Mouse (Mus musculus): Measurements from ENCODE around the gene Nt5c3b. TPM values are rescaled to one million over a fixed set of nuclear protein-coding genes. Genes with fewer than 3 reads are reported as not detected.

The Nt5c3b gene
- total and polyA plus RNA-seq, 2 experiments from 2014 or later = 59.2 to 108 TPM

DNA sequence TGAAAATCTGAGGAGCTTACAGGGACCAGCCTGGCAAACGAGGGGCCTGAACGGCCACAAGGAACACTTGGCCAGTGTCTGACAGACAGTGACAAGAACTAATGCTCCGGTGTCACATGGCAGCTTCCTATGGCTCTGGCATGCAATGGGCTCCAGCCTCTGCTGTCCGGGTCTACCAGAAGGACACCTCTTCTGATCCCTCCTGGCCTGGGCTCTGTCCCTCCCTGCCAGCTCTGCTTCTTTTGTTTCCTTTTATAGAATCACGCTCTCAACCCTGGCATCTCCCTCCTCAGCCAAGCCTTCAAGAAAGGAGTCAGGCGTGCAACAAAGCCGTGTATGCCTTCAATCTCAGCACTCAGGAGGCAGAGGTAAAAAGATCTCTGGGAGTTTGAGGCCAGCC, 11.6 kb downstream of the Nt5c3b start:
- no peak for TF ChIP-seq CTCF (IDR thresholded peaks at IDR 0.05; ENCODE audit: low read depth)
- H3K27ac ChIP-seq = no peak overlapping the region

DNA sequence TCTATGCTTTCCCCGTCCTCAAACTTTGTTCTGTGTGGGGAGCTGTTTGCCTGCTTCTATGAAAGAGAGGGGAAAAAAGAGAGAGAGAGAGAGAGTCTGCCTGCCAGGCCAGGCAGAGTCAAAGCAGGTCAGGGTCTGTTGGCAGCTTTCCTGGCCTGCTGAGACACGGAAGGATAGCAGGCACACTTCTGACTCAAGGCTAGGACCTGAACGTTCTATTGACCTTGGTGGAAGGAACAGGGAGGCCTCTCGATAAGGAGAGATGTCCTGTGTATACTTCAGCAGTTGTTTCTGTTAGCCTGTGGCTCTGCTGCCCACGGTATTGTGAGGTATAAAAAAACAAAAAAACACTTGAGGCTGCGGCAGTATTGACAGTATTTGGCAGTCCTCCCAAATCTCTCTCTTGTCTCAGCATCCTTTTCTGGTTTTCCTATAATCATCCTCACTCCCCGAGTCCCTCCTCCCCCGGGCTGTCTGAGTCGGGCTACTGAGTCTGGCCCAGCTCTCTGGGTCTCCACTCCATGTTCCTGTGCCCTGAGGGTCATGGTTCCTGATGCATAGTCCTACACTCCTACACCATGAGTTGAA, 12.9 kb downstream of the Nt5c3b start:
- Histone ChIP-seq H3K4me1 (ENCODE audit: insufficient read depth, low read length) (no peaks in the 10 kb centered on the region; the same call in 1 of the 2 replicates), H3K36me3 (ENCODE audit: insufficient read depth, low read length) (no peaks in the 10 kb centered on the region), H3K4me3 (ENCODE audit: low read length) (no peak overlapping the region), H3K9ac (replicated peaks; ENCODE audit: low read length) (no peak overlapping the region), H3K27ac (peak overlapping the region; percentile 33; the same call in 1 of the 2 replicates), H3K9me3 (ENCODE audit: low read length) (no peaks in the 10 kb centered on the region), H3K4me2 (ENCODE audit: low read depth, low read length) (no peak overlapping the region), H3K27me3 (ENCODE audit: insufficient read depth, low read length) (no peaks in the 10 kb centered on the region)
- DNase-seq (ENCODE audit: low spot score) (peak; percentile 51), ATAC-seq (no peak)
- no peak for TF ChIP-seq CTCF (IDR thresholded peaks at IDR 0.05; ENCODE audit: low read depth)
- 32% methylated on average over 9 of the region's 9 CpGs for WGBS

More for the DNA sequence above, 11.6 kb downstream of the Nt5c3b start:
- H3K4me2 ChIP-seq (ENCODE audit: low read depth, low read length) = no peak overlapping the region
- H3K4me3 ChIP-seq (ENCODE audit: low read length) = no peak overlapping the region
- WGBS = 72% methylated on average over 7 of the region's 7 CpGs
- DNase-seq (ENCODE audit: low spot score) = no peak
- no peaks in the 10 kb centered on the region for H3K36me3 ChIP-seq (ENCODE audit: insufficient read depth, low read length)
- no peak for ATAC-seq
- no peaks in the 10 kb centered on the region; the same call in 1 of the 2 replicates for H3K4me1 ChIP-seq (ENCODE audit: insufficient read depth, low read length)
- H3K9ac ChIP-seq (replicated peaks; ENCODE audit: low read length) = no peak overlapping the region
- H3K9me3 ChIP-seq (ENCODE audit: low read length) = no peaks in the 10 kb centered on the region
- H3K27me3 ChIP-seq (ENCODE audit: insufficient read depth, low read length) = no peaks in the 10 kb centered on the region

DNA sequence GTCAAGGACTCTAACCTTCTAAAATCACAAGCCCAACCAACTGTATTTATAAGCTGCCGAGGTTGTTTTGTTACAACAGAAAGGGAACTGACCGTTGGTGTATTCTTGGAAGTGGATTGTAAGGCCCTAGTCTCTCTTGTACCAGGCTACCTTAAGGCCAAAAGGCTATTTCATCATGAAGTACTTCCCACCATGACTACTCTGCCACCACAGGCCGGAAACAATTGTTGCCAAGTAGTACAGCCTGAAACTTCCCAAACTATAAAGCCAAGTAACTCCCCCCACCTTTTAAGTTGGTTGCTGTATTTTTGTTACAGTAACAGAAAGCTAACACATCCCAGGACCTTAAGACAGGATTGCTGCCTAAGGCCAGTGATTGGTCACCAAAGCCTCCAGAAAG, 14.8 kb downstream of the Nt5c3b start:
- ATAC-seq = no peak
- H3K9ac ChIP-seq (replicated peaks; ENCODE audit: low read length) = no peak overlapping the region
- H3K36me3 ChIP-seq (ENCODE audit: insufficient read depth, low read length) = no peaks in the 10 kb centered on the region
- no peaks in the 10 kb centered on the region for H3K27me3 ChIP-seq (ENCODE audit: insufficient read depth, low read length)
- H3K4me2 ChIP-seq (ENCODE audit: low read depth, low read length) = no peak overlapping the region
- no peaks in the 10 kb centered on the region for H3K9me3 ChIP-seq (ENCODE audit: low read length)
- no peak overlapping the region for H3K27ac ChIP-seq
- 76% methylated on average over 3 of the region's 3 CpGs for WGBS
- TF ChIP-seq CTCF (IDR thresholded peaks at IDR 0.05; ENCODE audit: low read depth) = no peak
- H3K4me3 ChIP-seq (ENCODE audit: low read length) = no peak overlapping the region
- no peak for DNase-seq (ENCODE audit: low spot score)
- H3K4me1 ChIP-seq (ENCODE audit: insufficient read depth, low read length) = no peaks in the 10 kb centered on the region; the same call in 1 of the 2 replicates

- no peak overlapping the region for H3K4me2 ChIP-seq (ENCODE audit: low read depth, low read length)
- DNase-seq (ENCODE audit: low spot score) = peak; percentile 72
- no peaks in the 10 kb centered on the region for H3K27me3 ChIP-seq (ENCODE audit: insufficient read depth, low read length)
- peak; percentile 74 for TF ChIP-seq CTCF (IDR thresholded peaks at IDR 0.05; ENCODE audit: low read depth)
- no peaks in the 10 kb centered on the region; the same call in 1 of the 2 replicates for H3K4me1 ChIP-seq (ENCODE audit: insufficient read depth, low read length)
- H3K9ac ChIP-seq (replicated peaks; ENCODE audit: low read length) = no peak overlapping the region
- H3K27ac ChIP-seq = no peak overlapping the region
- ATAC-seq = peak; percentile 48; the same call in 1 of the 2 replicates
- WGBS = 32% methylated on average over 7 of the region's 7 CpGs
- H3K4me3 ChIP-seq (ENCODE audit: low read length) = no peak overlapping the region
- no peaks in the 10 kb centered on the region for H3K36me3 ChIP-seq (ENCODE audit: insufficient read depth, low read length)
- H3K9me3 ChIP-seq (ENCODE audit: low read length) = no peaks in the 10 kb centered on the region
These were observed 15.8 kb downstream of the Nt5c3b start for GRCm38 (mm10) chr11:100425851-100426250.

DNA sequence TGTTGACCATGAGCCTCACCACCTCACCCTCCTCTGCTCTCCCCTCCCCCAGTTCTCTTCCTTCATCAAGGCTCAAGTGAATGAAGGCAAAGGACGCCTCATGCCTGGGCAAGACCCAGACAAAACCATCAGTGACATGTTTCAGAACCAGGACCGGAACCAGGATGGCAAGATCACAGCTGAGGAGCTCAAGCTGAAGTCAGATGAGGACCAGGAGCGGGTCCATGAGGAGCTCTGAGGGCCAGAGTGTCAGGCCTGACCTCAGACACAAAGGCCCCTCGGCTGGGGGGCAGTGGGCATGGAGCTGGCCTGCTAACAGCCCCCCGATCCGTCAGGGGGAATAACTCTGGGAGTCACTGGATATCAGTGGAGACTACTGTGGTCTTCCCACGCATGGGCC, 17.8 kb downstream of the Nt5c3b start:
- H3K4me2 ChIP-seq (ENCODE audit: low read depth, low read length) = no peak overlapping the region
- DNase-seq (ENCODE audit: low spot score) = no peak
- H3K27me3 ChIP-seq (ENCODE audit: insufficient read depth, low read length) = no peaks in the 10 kb centered on the region
- WGBS = 90% methylated on average over 7 of the region's 7 CpGs
- no peak for ATAC-seq
- H3K9ac ChIP-seq (replicated peaks; ENCODE audit: low read length) = no peak overlapping the region
- no peak overlapping the region for H3K4me3 ChIP-seq (ENCODE audit: low read length)
- no peaks in the 10 kb centered on the region for H3K9me3 ChIP-seq (ENCODE audit: low read length)
- H3K4me1 ChIP-seq (ENCODE audit: insufficient read depth, low read length) = no peaks in the 10 kb centered on the region
- no peak overlapping the region for H3K27ac ChIP-seq
- no peak for TF ChIP-seq CTCF (IDR thresholded peaks at IDR 0.05; ENCODE audit: low read depth)
- H3K36me3 ChIP-seq (ENCODE audit: insufficient read depth, low read length) = no peaks in the 10 kb centered on the region

DNA sequence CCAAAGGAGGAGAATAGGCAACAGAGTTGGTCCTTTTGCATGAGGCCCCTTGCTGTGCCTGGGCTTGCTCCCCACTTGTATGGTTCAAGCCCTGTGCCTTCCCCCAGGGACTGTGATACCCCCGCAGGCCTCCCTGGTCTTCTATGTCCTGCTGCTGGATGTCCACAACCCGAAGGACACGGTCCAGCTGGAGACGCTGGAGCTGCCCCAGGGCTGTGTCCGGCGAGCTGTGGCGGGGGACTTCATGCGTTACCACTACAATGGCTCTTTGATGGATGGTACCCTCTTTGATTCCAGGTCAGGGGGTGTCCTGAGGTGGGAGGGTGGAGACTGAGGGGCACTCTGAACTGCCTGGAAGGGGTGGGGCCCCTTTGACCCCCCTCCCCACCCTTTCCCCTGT, 20.1 kb downstream of the Nt5c3b start:
- Histone ChIP-seq H3K4me2 (ENCODE audit: low read depth, low read length) (no peak overlapping the region), H3K4me1 (ENCODE audit: insufficient read depth, low read length) (no peaks in the 10 kb centered on the region), H3K36me3 (ENCODE audit: insufficient read depth, low read length) (no peaks in the 10 kb centered on the region), H3K27me3 (ENCODE audit: insufficient read depth, low read length) (no peaks in the 10 kb centered on the region), H3K9ac (replicated peaks; ENCODE audit: low read length) (no peak overlapping the region), H3K4me3 (ENCODE audit: low read length) (no peak overlapping the region), H3K27ac (no peak overlapping the region), H3K9me3 (ENCODE audit: low read length) (no peaks in the 10 kb centered on the region)
- DNase-seq (ENCODE audit: low spot score) (no peak), ATAC-seq (no peak)
- 34% methylated on average over 8 of the region's 8 CpGs for WGBS
- no peak for TF ChIP-seq CTCF (IDR thresholded peaks at IDR 0.05; ENCODE audit: low read depth)

Measured in hindbrain, postnatal 0 days (tissue).